Mouse (Mus musculus): ENCODE measurements around the gene Trpc6. TPM values are rescaled to one million over a fixed set of nuclear protein-coding genes. Genes with fewer than 3 reads are reported as not detected.

Trpc6 gene
- polyA plus RNA-seq, 1 experiment, result not detected

GRCm38 (mm10) chr9:8719017-8719416 lies 175.1 kb downstream of the Trpc6 start:
- 45% methylated on average over 1 of the region's 1 CpGs for WGBS

GRCm38 (mm10) chr9:8729056-8729455 lies 185.1 kb downstream of the Trpc6 start:
- no peak overlapping the region for H3K27ac ChIP-seq (ENCODE audit: insufficient read depth, low read depth, low read length)
- no peaks in the 10 kb centered on the region for H3K4me1 ChIP-seq (ENCODE audit: control insufficient read depth, insufficient read depth, low read length)
- no peak overlapping the region for H3K4me3 ChIP-seq (ENCODE audit: insufficient read depth, low read depth, low read length)
- no peak for TF ChIP-seq POLR2A (IDR thresholded peaks at IDR 0.05; ENCODE audit: insufficient read depth, low read depth, low read length)
- no peak for TF ChIP-seq CTCF (IDR thresholded peaks at IDR 0.05; ENCODE audit: insufficient read depth, low read depth, low read length)
- WGBS, result 67% methylated on average over 3 of the region's 3 CpGs

More at GRCm38 (mm10) chr9:8719017-8719416, 175.1 kb downstream of the Trpc6 start:
- Histone ChIP-seq H3K4me1 (ENCODE audit: control insufficient read depth, insufficient read depth, low read length) (no peaks in the 10 kb centered on the region), H3K4me3 (ENCODE audit: insufficient read depth, low read depth, low read length) (no peak overlapping the region), H3K27ac (ENCODE audit: insufficient read depth, low read depth, low read length) (no peak overlapping the region)
- no peak for TF ChIP-seq CTCF (IDR thresholded peaks at IDR 0.05; ENCODE audit: insufficient read depth, low read depth, low read length)
- no peak for TF ChIP-seq POLR2A (IDR thresholded peaks at IDR 0.05; ENCODE audit: insufficient read depth, low read depth, low read length)
